Mouse (Mus musculus): ENCODE results near the gene Spen. TPM values are rescaled to one million over a fixed set of nuclear protein-coding genes. Genes with fewer than 3 reads are reported as not detected.

Spen gene
- polyA plus RNA-seq, 1 experiment, result 25.6 TPM

DNA sequence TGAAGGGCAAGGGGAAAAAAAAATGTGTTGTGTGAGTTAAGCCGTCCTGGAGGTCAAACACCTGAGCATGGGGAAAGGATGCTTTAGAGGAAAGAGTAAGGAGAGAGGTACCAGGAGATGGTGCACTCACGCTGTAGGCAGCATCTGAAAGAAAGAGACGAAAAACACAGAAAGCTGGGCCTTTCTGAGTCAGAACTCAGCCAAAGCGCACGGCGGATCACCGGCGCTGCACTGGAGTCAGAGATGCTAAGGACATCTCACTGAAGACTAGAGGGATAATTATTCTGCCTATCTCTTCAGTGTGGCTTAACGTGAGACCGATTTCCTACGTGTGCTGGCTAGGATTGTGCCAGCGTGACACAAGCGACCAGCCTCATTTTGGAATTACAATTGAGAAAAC lies 110.5 kb downstream of the Spen start:
- Histone ChIP-seq H3K9me3 (ENCODE audit: control insufficient read depth, low read length) (no peaks in the 10 kb centered on the region), H3K4me1 (ENCODE audit: control insufficient read depth) (peaks cover 2% of the 10 kb centered on the region; the same call in 1 of the 2 replicates), H3K27me3 (ENCODE audit: control insufficient read depth) (peaks cover 7% of the 10 kb centered on the region), H3K36me3 (ENCODE audit: control insufficient read depth) (no peaks in the 10 kb centered on the region), H3K4me3 (replicated peaks) (no peak overlapping the region)
- TF ChIP-seq TAL1 (IDR thresholded peaks at IDR 0.05; ENCODE audit: low read length) (no peak), GATA1 (IDR thresholded peaks at IDR 0.05; ENCODE audit: low read length) (no peak)

DNA sequence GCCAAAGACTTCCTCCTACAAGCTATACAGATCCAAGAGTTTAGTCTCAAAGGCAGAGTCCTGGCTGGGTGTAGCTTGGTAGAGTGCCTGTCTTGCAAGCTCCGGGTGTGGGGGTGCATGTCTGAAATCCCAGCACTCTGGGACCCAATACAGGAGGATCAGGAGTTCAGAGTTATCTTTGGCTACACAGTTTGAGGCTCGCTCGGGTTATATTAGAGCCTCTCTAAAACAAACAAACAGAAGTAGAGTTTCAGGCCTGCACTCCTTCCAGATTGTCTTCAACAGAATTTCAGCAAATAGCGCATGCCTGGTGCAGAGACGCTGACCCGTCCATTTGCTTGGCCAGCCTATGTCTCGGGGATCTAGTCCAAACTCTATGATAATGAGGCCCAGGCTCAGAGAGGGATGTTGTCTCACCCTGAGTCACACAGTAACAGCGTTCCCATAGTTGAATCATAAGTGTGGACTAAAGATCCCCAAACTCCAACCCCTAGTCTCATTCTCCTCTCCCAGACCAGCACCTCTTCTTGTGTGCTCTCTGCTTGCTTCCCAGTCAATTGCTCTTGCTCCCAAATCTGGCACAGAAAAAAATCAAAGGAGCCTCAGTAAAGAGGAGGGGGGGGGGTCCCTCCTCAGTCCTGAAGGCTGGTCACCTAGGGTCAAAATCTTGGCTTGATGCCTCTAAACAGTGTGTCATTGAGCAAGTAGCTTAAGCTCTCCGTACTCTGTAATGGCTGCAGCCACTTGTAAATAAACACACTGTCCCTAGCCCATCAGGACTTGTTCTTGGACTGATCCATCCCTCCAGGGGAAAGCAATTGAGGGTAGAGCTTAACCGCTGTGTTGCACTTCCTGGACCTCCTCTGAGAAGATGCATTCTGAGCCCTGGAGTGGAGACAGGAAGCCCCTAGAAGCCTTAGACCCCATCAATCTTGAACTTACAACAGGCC lies 111.3 kb downstream of the Spen start:
- Histone ChIP-seq H3K4me1 (ENCODE audit: control insufficient read depth) (peaks cover 2% of the 10 kb centered on the region; the same call in 1 of the 2 replicates), H3K4me3 (replicated peaks) (no peak overlapping the region), H3K36me3 (ENCODE audit: control insufficient read depth) (no peaks in the 10 kb centered on the region), H3K27me3 (ENCODE audit: control insufficient read depth) (peaks cover 7% of the 10 kb centered on the region), H3K9me3 (ENCODE audit: control insufficient read depth, low read length) (no peaks in the 10 kb centered on the region)
- TF ChIP-seq TAL1 (IDR thresholded peaks at IDR 0.05; ENCODE audit: low read length) (no peak), GATA1 (IDR thresholded peaks at IDR 0.05; ENCODE audit: low read length) (no peak)

DNA sequence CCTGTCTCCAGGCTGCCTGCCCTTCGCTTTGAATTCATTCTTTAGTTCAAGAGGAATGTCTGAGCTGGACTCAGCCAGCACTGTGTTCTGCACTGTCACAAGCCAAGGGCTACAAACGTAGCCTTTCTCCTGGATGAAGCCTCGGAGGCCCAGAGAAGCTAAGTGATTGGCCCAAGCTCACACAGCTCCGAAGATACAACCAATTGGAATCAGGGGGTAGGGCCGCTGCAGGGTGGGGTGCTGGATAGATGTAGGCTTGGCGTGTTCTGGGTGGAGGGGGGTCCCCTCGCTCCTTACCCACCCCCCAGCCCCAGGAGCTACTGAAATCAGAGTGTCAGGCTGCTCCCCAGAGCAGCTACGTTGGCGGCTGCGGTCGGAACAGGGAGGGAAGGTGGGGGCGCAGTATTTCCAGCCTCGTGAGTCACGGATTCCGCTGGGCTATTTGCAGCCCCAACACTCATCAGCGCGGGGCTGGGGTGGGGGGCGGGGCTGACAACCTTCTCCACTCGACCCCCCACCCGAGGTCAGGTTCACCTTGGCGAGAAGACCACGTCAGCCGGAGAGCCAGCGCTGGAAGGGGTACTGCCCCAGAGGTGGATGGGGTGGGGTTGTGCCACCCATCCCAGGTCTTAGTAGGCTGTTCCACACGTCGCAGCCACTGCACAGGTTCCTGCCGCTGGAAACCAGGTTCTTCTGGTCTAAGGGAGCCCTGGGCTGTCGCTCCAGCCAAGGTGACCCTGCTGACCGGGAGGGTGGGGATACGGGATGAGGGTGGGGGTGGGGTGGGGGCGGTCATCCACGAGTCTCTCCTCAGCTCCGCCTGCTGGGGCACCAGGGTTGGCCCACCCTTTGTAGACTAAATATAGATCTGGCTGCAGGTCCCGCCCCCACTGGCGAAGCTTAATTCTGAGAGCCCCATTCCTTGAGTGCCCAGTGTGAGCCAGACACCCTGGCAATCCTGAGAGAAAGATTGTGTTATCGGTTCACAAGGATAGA lies 112.6 kb downstream of the Spen start:
- Histone ChIP-seq H3K36me3 (ENCODE audit: control insufficient read depth) (no peaks in the 10 kb centered on the region), H3K4me1 (ENCODE audit: control insufficient read depth) (no peaks in the 10 kb centered on the region), H3K4me3 (replicated peaks) (no peak overlapping the region), H3K27me3 (ENCODE audit: control insufficient read depth) (peaks cover 7% of the 10 kb centered on the region), H3K9me3 (ENCODE audit: control insufficient read depth, low read length) (no peaks in the 10 kb centered on the region)
- TF ChIP-seq TAL1 (IDR thresholded peaks at IDR 0.05; ENCODE audit: low read length), result no peak
- TF ChIP-seq GATA1 (IDR thresholded peaks at IDR 0.05; ENCODE audit: low read length), result no peak

DNA sequence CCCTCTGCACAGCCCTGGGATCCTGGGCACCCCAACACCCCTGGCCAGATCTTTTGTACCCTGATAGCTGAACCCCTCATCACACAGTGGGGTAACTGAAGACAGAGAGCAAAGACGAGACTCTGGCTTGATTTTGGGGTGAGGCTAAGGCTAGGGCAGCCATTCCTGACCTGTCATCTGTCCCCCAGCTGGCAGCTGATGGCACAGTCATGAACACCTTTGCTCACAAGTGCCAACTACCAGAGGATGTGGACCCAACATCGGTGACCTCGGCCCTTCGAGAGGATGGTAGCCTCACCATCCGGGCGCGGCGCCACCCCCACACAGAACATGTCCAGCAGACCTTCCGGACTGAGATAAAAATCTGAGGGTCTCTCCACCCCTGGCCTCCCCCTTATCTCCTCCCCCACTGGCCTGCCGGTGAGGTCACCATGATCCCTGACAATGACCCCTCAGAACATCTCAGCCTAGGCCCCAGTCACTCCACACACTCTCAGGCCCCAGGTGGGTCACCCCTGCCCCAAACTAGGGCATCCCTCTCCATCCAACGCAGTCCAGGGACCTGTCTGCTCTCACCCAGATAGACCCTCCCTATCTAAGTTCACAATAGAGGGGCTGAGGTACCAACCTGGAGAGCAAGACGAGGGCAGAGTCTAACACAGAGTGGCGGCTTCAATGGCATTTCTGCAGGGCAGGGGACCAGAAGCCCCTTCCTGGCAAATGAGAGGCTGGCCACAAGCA lies 114.5 kb downstream of the Spen start:
- Histone ChIP-seq H3K27me3 (ENCODE audit: control insufficient read depth) (peaks cover 7% of the 10 kb centered on the region), H3K9me3 (ENCODE audit: control insufficient read depth, low read length) (no peaks in the 10 kb centered on the region), H3K4me1 (ENCODE audit: control insufficient read depth) (no peaks in the 10 kb centered on the region), H3K4me3 (replicated peaks) (no peak overlapping the region), H3K36me3 (ENCODE audit: control insufficient read depth) (no peaks in the 10 kb centered on the region)
- TF ChIP-seq GATA1 (IDR thresholded peaks at IDR 0.05; ENCODE audit: low read length) (no peak), TAL1 (IDR thresholded peaks at IDR 0.05; ENCODE audit: low read length) (no peak)

DNA sequence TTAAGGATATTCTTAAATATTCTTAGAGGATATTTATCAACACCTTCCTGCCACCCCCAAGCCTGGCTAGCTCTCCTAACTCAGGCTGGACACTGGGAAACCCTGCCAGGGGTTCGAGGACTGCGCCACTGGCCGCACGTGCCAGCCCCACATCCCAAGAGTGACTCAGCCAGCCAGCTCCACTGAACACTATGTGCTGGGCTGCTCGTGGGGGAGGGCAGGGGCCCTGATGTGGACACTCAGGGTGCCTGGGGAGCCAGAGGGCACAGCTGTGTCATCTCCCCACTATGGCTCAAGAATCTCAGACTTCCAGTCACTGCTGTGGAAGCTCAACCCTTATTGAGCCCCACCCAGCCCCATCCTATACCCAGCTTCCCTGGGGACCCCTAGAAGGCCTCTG lies 115.1 kb downstream of the Spen start:
- peaks cover 7% of the 10 kb centered on the region for H3K27me3 ChIP-seq (ENCODE audit: control insufficient read depth)
- no peaks in the 10 kb centered on the region for H3K4me1 ChIP-seq (ENCODE audit: control insufficient read depth)
- no peaks in the 10 kb centered on the region for H3K36me3 ChIP-seq (ENCODE audit: control insufficient read depth)
- no peak overlapping the region for H3K4me3 ChIP-seq (replicated peaks)
- no peaks in the 10 kb centered on the region for H3K9me3 ChIP-seq (ENCODE audit: control insufficient read depth, low read length)
- TF ChIP-seq GATA1 (IDR thresholded peaks at IDR 0.05; ENCODE audit: low read length) (no peak), TAL1 (IDR thresholded peaks at IDR 0.05; ENCODE audit: low read length) (no peak)

DNA sequence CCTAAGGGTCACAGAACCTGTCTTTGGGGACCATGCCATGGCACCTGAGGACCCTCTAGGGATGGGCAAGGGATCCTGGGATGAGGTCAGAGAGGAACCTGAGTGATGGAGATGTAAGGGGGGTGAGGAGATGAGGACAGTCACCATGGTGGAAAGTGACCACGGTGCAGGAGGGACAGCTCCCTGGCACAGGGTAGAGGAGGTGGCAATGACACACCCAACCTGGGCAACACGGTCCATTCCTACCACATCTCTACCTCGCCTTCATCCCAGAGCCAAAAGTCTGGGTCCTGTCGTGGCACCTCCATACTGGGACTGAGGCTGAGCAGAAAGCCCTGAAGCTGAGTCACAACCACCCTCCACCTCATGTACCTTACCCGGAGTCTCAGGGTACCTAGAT lies 115.6 kb downstream of the Spen start:
- no peaks in the 10 kb centered on the region for H3K9me3 ChIP-seq (ENCODE audit: control insufficient read depth, low read length)
- H3K4me3 ChIP-seq (replicated peaks), result no peak overlapping the region
- H3K4me1 ChIP-seq (ENCODE audit: control insufficient read depth), result no peaks in the 10 kb centered on the region
- H3K36me3 ChIP-seq (ENCODE audit: control insufficient read depth), result no peaks in the 10 kb centered on the region
- TF ChIP-seq GATA1 (IDR thresholded peaks at IDR 0.05; ENCODE audit: low read length) (no peak), TAL1 (IDR thresholded peaks at IDR 0.05; ENCODE audit: low read length) (no peak)
- H3K27me3 ChIP-seq (ENCODE audit: control insufficient read depth), result peaks cover 7% of the 10 kb centered on the region

DNA sequence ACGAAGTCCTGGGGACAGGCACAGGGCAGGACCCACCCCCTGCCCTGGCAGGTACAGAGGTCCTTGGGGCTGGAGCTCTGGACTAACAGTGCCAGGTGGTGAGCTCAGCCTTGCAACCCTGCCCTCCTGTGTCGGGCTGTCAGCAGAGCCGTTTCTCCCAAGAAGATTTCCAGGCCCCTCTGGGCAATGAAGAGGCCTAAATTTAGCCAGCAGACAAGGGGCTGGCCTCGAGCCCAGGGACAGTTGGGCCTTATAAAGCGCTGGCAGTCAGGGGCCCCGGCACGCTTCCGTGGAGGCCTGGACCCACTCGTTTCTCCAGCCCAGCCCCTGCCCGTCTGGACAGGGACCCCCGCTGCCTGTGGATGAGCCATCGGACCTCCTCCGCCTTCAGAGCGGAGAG lies 117.0 kb downstream of the Spen start:
- TF ChIP-seq GATA1 (IDR thresholded peaks at IDR 0.05; ENCODE audit: low read length), result no peak
- no peak for TF ChIP-seq TAL1 (IDR thresholded peaks at IDR 0.05; ENCODE audit: low read length)
- H3K9me3 ChIP-seq (ENCODE audit: control insufficient read depth, low read length), result no peaks in the 10 kb centered on the region
- H3K36me3 ChIP-seq (ENCODE audit: control insufficient read depth), result no peaks in the 10 kb centered on the region
- peaks cover 5% of the 10 kb centered on the region for H3K27me3 ChIP-seq (ENCODE audit: control insufficient read depth)
- no peaks in the 10 kb centered on the region for H3K4me1 ChIP-seq (ENCODE audit: control insufficient read depth)
- H3K4me3 ChIP-seq (replicated peaks), result no peak overlapping the region

DNA sequence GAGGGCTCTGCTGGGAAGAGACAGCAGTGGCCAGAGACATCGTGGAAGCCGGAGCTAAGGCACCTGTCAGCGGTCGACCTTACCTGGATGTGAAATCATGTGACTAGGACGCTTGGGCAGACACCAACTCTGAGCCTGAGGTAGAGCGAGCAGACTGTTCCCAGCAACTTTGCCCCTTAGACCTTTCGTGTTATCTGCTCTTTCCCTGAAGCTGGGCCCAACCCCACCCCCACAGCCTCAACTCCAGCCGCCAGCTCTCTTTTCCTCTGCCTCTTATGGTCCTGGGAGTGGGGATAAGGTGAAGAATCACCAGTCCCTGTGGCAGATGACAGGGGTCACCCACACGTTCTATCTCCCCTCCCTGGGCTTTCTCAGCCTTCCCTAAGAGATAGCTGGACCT lies 117.5 kb downstream of the Spen start:
- H3K4me3 ChIP-seq (replicated peaks), result no peak overlapping the region
- TF ChIP-seq GATA1 (IDR thresholded peaks at IDR 0.05; ENCODE audit: low read length) (no peak), TAL1 (IDR thresholded peaks at IDR 0.05; ENCODE audit: low read length) (no peak)

More for the DNA sequence above, 117.5 kb downstream of the Spen start:
- Histone ChIP-seq H3K27me3 (ENCODE audit: control insufficient read depth) (peaks cover 4% of the 10 kb centered on the region), H3K4me1 (ENCODE audit: control insufficient read depth) (no peaks in the 10 kb centered on the region), H3K9me3 (ENCODE audit: control insufficient read depth, low read length) (no peaks in the 10 kb centered on the region), H3K36me3 (ENCODE audit: control insufficient read depth) (no peaks in the 10 kb centered on the region)
